Mouse (Mus musculus) kidney, postnatal 25 days (tissue): ENCODE measurements at regions not wholly inside any gene's neighbourhood (a gene's known extent, or its start where the extent isn't known, plus 50 kb on each side); places are given as distances from the start of the nearest gene placed in this dataset.

ENCODE experiments used
- DNase-seq, 2 experiments: peaks; one replicate each; pipeline ENCODE4 v3.0.0; 2021; ENCODE audit warnings: mixed read lengths in 2 of 2

DNA sequence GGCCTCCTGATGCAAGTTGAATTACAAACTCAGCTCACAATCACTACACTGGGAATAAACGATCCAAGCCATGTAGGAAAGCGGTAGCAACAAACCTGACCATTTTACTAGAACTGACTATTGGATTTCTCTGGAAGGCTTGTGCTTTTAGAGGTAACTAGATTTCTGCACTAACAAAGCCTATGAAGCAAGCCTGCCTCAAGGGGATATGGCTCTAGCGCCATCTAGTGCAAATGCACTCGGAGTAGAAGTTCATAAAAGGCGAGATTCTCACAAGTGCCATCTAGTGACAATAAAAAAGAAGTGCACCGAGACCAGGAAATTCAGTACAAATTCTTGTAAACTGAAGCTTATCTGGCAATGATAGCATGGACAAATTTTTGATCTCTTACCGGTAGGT lies 364.9 kb upstream of the Fmr1 start:
- peak; percentile 61 to 73 for DNase-seq
